Mouse (Mus musculus): ENCODE data around the gene Utrn. TPM values are rescaled to one million over a fixed set of nuclear protein-coding genes. Genes with fewer than 3 reads are reported as not detected.
A peak's percentile ranks its signal among the peaks of the same experiment; 100 is the strongest.

Utrn gene
- total RNA-seq, 1 experiment from 2014 or later: 114 TPM

GRCm38 (mm10) chr10:12586825-12587224 lies 282.3 kb downstream of the Utrn start:
- no peak for DNase-seq

- no peak for DNase-seq
Measured at GRCm38 (mm10) chr10:12586200-12586599, 283.0 kb downstream of the Utrn start.

GRCm38 (mm10) chr10:12583473-12583872 lies 285.7 kb downstream of the Utrn start:
- DNase-seq: no peak

- no peak for DNase-seq
Measured at GRCm38 (mm10) chr10:12579048-12579447, 290.1 kb downstream of the Utrn start.

- DNase-seq: no peak
Measured at GRCm38 (mm10) chr10:12575849-12576435, 293.2 kb downstream of the Utrn start.

GRCm38 (mm10) chr10:12574760-12575159 lies 294.4 kb downstream of the Utrn start:
- DNase-seq: no peak

- peak; percentile 10 for DNase-seq
Measured at GRCm38 (mm10) chr10:12573601-12574000, 295.6 kb downstream of the Utrn start.

GRCm38 (mm10) chr10:12572759-12573158 lies 296.4 kb downstream of the Utrn start:
- DNase-seq: no peak

GRCm38 (mm10) chr10:12564425-12564824 lies 304.7 kb downstream of the Utrn start:
- DNase-seq: no peak

- no peak for DNase-seq
Measured at GRCm38 (mm10) chr10:12558810-12559209, 310.4 kb downstream of the Utrn start.

GRCm38 (mm10) chr10:12554090-12554718 lies 315.0 kb downstream of the Utrn start:
- DNase-seq: no peak

GRCm38 (mm10) chr10:12552890-12553278 lies 316.3 kb downstream of the Utrn start:
- DNase-seq: no peak

- DNase-seq: no peak
Measured at GRCm38 (mm10) chr10:12552196-12552889, 316.8 kb downstream of the Utrn start.

- no peak for DNase-seq
Measured at GRCm38 (mm10) chr10:12551735-12552134, 317.4 kb downstream of the Utrn start.

- DNase-seq: no peak
Measured at GRCm38 (mm10) chr10:12549945-12550540, 319.1 kb downstream of the Utrn start.

GRCm38 (mm10) chr10:12549261-12549660 lies 319.9 kb downstream of the Utrn start:
- DNase-seq: no peak

- DNase-seq: peak; percentile 22
Measured at GRCm38 (mm10) chr10:12548616-12549084, 320.5 kb downstream of the Utrn start.

- DNase-seq: no peak
Measured at GRCm38 (mm10) chr10:12547037-12547625, 322.0 kb downstream of the Utrn start.

GRCm38 (mm10) chr10:12545440-12545839 lies 323.7 kb downstream of the Utrn start:
- DNase-seq: no peak

GRCm38 (mm10) chr10:12541757-12542156 lies 327.4 kb downstream of the Utrn start:
- no peak for DNase-seq

GRCm38 (mm10) chr10:12535272-12535671 lies 333.9 kb downstream of the Utrn start:
- no peak for DNase-seq

- no peak for DNase-seq
Measured at GRCm38 (mm10) chr10:12534801-12535200, 334.4 kb downstream of the Utrn start.

GRCm38 (mm10) chr10:12534301-12534700 lies 334.9 kb downstream of the Utrn start:
- DNase-seq: no peak

All from adrenal gland, postnatal 25 days (tissue).